Mouse (Mus musculus) naive thymus-derived CD4-positive, alpha-beta T cell, adult 5 months (primary cell): ENCODE data around the gene Rsbn1l. TPM values are rescaled to one million over a fixed set of nuclear protein-coding genes. Genes with fewer than 3 reads are reported as not detected.

Experiments used
- polyA plus RNA-seq: library from polyadenylated mRNA; unstranded; fragments of 100-300 nt; shearing (Covaris generic); gene quantifications from one replicate; pipeline ENCODE4 v1.2.1, GENCODE M21; 2017

The Rsbn1l gene
- polyA plus RNA-seq, result 27.9 TPM

GRCm38 (mm10) chr5:20956298-20956697, at the start of gene Rsbn1l:
Gene Rsbn1l (minus strand): TSS chr5:20956398.

DNA sequence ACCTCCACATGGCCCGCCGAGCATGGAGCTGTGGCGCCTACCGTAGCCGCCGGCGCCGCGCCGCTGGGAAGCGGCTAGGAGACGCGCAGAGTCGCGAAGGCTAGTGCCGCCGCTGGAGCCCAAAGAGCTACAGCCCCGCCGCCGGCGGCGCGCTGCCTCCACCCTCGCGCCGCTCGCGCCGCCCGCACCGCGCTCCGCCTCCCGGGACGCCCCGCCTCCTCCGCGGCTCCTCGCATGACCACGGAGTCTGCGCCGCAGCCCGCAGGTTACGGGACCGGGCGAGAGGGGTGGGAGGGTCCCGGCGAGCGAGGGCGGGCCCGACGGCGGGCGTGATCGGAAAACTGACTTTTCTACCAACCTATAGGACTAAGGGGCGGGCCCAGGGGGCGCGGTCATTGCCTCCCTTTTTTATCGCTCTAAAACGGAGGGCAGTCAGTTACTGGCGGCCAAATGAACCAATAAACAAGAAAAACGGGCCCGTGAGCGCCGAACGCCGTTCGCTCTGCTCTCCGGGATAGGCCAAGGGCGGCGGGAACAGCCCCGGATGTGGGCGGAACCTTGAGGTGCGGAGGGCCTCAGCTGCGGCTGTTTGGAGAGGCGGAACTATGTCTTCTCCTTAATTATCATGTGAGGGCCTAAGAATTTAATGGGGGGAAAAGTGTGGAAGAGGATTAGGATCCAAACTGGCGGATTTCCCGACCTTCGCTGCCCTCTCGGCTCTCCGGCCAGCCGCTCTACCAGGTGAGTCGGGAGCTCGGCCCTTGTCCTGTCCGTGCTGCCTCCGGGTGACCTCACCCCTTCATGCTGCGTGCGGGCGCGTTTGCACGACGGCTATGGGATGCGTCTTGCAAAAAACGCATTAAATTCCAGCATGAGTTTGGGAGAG, 74.0 kb downstream of the Rsbn1l start, which contains the start of the genes Phtf2 and Tmem60:
TSS of gene Phtf2 (minus strand) at position 210 of the 886 bp plus-strand sequence.
TSS of gene Tmem60 (plus strand) at position 277 of the 886 bp plus-strand sequence.

Other genes with a start within 250 kb of the Rsbn1l start
- gene Phtf2, start 74.3 kb downstream of the Rsbn1l start, polyA plus RNA-seq, result 25.3 TPM
- gene Tmem60, start 74.2 kb downstream of the Rsbn1l start, polyA plus RNA-seq, result 27.1 TPM
- gene Ptpn12, start 99.5 kb upstream of the Rsbn1l start, polyA plus RNA-seq, result 12.5 TPM
- gene Gsap, start 229.9 kb upstream of the Rsbn1l start, polyA plus RNA-seq, result 10.1 TPM